Mouse (Mus musculus) lung, postnatal 0 days (tissue): ENCODE measurements at regions not wholly inside any gene's neighbourhood (a gene's known extent, or its start where the extent isn't known, plus 50 kb on each side); places are given as distances from the start of the nearest gene placed in this dataset. TPM values are rescaled to one million over a fixed set of nuclear protein-coding genes. Genes with fewer than 3 reads are reported as not detected.

Source experiments
- ATAC-seq: fragments of 200-750 bp; cut with Nextera tagmentation; 2 replicates; pipeline ENCODE4 v1.8.0; 2017; ENCODE audit warnings: moderate library complexity
- DNase-seq: peaks from one replicate; pipeline ENCODE4 v3.0.0-alpha.2; 2016; ENCODE audit warnings: low spot score
- H3K27ac ChIP-seq: fragments of 300-500 bp; sonication (generic); 2 replicates; pipeline ENCODE4 v1.5.1; 2014; ENCODE audit warnings: antibody characterized with exemption, mild to moderate bottlenecking, low read length, mixed read lengths
- H3K27me3 ChIP-seq: fragments of 300-500 bp; sonication (generic); replicated peaks from 2 replicates; pipeline ENCODE4 v1.6.1; 2014; ENCODE audit warnings: low read length, mixed read lengths; ENCODE audit not compliant: insufficient read depth
- H3K36me3 ChIP-seq: fragments of 300-500 bp; sonication (generic); 2 replicates; pipeline ENCODE4 v1.6.1; 2014; ENCODE audit warnings: low read length, mixed read lengths; ENCODE audit not compliant: insufficient read depth
- H3K4me1 ChIP-seq: fragments of 300-500 bp; sonication (generic); 2 replicates; pipeline ENCODE4 v1.6.1; 2014; ENCODE audit warnings: antibody characterized with exemption, low read depth, low read length, mixed read lengths; ENCODE audit not compliant: insufficient read depth
- H3K4me2 ChIP-seq: fragments of 300-500 bp; sonication (generic); replicated peaks from 2 replicates; pipeline ENCODE4 v1.6.1; 2014; ENCODE audit warnings: low read depth, mild to moderate bottlenecking, low read length, moderate library complexity, mixed read lengths
- H3K4me3 ChIP-seq: fragments of 300-500 bp; sonication (generic); 2 replicates; pipeline ENCODE4 v1.5.1; 2014; ENCODE audit warnings: low read depth, low read length
- H3K9ac ChIP-seq: fragments of 300-500 bp; sonication (generic); replicated peaks from 2 replicates; pipeline ENCODE4 v1.6.1; 2014; ENCODE audit warnings: low read depth, mild to moderate bottlenecking
- H3K9me3 ChIP-seq: fragments of 300-500 bp; sonication (generic); 2 replicates; pipeline ENCODE4 v1.6.1; 2016; ENCODE audit warnings: low read length, mixed read lengths
- CTCF ChIP-seq: IDR thresholded peaks from 2 replicates; pipeline ENCODE4 v1.5.1; 2016; ENCODE audit warnings: antibody characterized with exemption, mild to moderate bottlenecking
- EP300 ChIP-seq: IDR thresholded peaks from 2 replicates; pipeline ENCODE4 v1.6.1; 2016; ENCODE audit warnings: antibody characterized with exemption, mild to moderate bottlenecking, control low read depth
- WGBS: fragments of 180-500 bp; shearing (Covaris S2); extraction: QIAGEN DNeasy Blood & Tissue Kit; methylation state at CpG from one replicate; pipeline ENCODE4 v1.1.7; 2014; 5-methylcytosine and 5-hydroxymethylcytosine counted together
- microRNA-seq: library from miRNA; unstranded; fragments of <30 nt; microRNA quantifications from one replicate; pipeline ENCODE4, GENCODE M21; 2016

GRCm38 (mm10) chr8:44030972-44031371, 321.1 kb upstream of the Adam34 start:
- TF ChIP-seq CTCF (no peak), EP300 (no peak)
- Histone ChIP-seq H3K36me3 (no peaks in the 10 kb centered on the region), H3K4me3 (no peak overlapping the region), H3K27ac (no peak overlapping the region), H3K4me1 (no peaks in the 10 kb centered on the region), H3K9ac (no peak overlapping the region), H3K4me2 (no peak overlapping the region), H3K9me3 (no peaks in the 10 kb centered on the region), H3K27me3 (no peaks in the 10 kb centered on the region)
- ATAC-seq = no peak
- DNase-seq = no peak

GRCm38 (mm10) chr8:44027738-44028137, 317.9 kb upstream of the Adam34 start:
- Histone ChIP-seq H3K36me3 (no peaks in the 10 kb centered on the region), H3K9ac (no peak overlapping the region), H3K27me3 (no peaks in the 10 kb centered on the region), H3K4me2 (no peak overlapping the region), H3K27ac (no peak overlapping the region), H3K9me3 (no peaks in the 10 kb centered on the region), H3K4me3 (no peak overlapping the region), H3K4me1 (no peaks in the 10 kb centered on the region)
- no peak for DNase-seq
- no peak for TF ChIP-seq CTCF
- no peak for TF ChIP-seq EP300
- WGBS = 39% methylated on average over 4 of the region's 4 CpGs
- ATAC-seq = no peak

GRCm38 (mm10) chr8:44025926-44026325, 316.1 kb upstream of the Adam34 start:
- H3K9me3 ChIP-seq = no peaks in the 10 kb centered on the region
- no peaks in the 10 kb centered on the region for H3K27me3 ChIP-seq
- DNase-seq = no peak
- no peak overlapping the region for H3K27ac ChIP-seq
- no peaks in the 10 kb centered on the region for H3K36me3 ChIP-seq
- WGBS = 26% methylated on average over 3 of the region's 3 CpGs
- ATAC-seq = no peak
- H3K4me2 ChIP-seq = no peak overlapping the region
- no peak for TF ChIP-seq EP300
- TF ChIP-seq CTCF = peak; percentile 72
- no peak overlapping the region for H3K9ac ChIP-seq
- no peaks in the 10 kb centered on the region for H3K4me1 ChIP-seq
- H3K4me3 ChIP-seq = no peak overlapping the region

GRCm38 (mm10) chr8:44024028-44024427, 314.2 kb upstream of the Adam34 start:
- no peak for ATAC-seq

More at GRCm38 (mm10) chr8:44024028-44024427, 314.2 kb upstream of the Adam34 start:
- no peaks in the 10 kb centered on the region for H3K9me3 ChIP-seq
- H3K9ac ChIP-seq = no peak overlapping the region
- DNase-seq = no peak
- H3K36me3 ChIP-seq = no peaks in the 10 kb centered on the region
- no peak overlapping the region for H3K4me3 ChIP-seq
- no peaks in the 10 kb centered on the region for H3K27me3 ChIP-seq
- H3K4me2 ChIP-seq = no peak overlapping the region
- WGBS = 74% methylated on average over 3 of the region's 3 CpGs
- TF ChIP-seq EP300 (no peak), CTCF (no peak)
- H3K4me1 ChIP-seq = no peaks in the 10 kb centered on the region
- no peak overlapping the region for H3K27ac ChIP-seq

Small RNAs in the stretch of these regions (microRNA-seq; reads per million reads assigned to microRNA genes)
- gene Gm24591 = not detected
